Mouse (Mus musculus) myocyte (in vitro differentiated cells): Measurements from ENCODE around the gene Slc34a2. TPM values are rescaled to one million over a fixed set of nuclear protein-coding genes. Genes with fewer than 3 reads are reported as not detected.

Experiments used
- H3K27me3 ChIP-seq: one replicate; pipeline ENCODE4 v1.6.1; 2011; ENCODE audit not compliant: control insufficient read depth, insufficient read depth, insufficient read length
- H3K36me3 ChIP-seq: one replicate; pipeline ENCODE4 v1.6.1; 2011; ENCODE audit not compliant: control insufficient read depth, insufficient read depth
- H3K4me2 ChIP-seq: one replicate; pipeline ENCODE4 v1.6.1; 2011; ENCODE audit warnings: low read depth, control low read depth
- H3K4me3 ChIP-seq: one replicate; pipeline ENCODE4 v1.5.1; 2011; ENCODE audit warnings: mild to moderate bottlenecking, control low read depth, moderate library complexity
- H3K79me2 ChIP-seq: one replicate; pipeline ENCODE4 v1.6.1; 2011; ENCODE audit not compliant: control insufficient read depth, insufficient read depth
- H3ac ChIP-seq: one replicate; pipeline ENCODE4 v1.6.1; 2011; ENCODE audit not compliant: control insufficient read depth, insufficient read length
- CEBPB ChIP-seq: IDR thresholded peaks from 2 replicates; pipeline ENCODE4 v1.6.1; 2011; ENCODE audit warnings: mild to moderate bottlenecking, moderate library complexity; ENCODE audit not compliant: poor library complexity, insufficient read depth, severe bottlenecking
- E2F4 ChIP-seq: IDR thresholded peaks from one replicate; pipeline ENCODE4 v1.6.1; 2011; ENCODE audit warnings: mild to moderate bottlenecking, control low read depth, moderate library complexity; ENCODE audit not compliant: insufficient read depth
- MAX ChIP-seq: IDR thresholded peaks from one replicate; pipeline ENCODE4 v1.6.1; 2011; ENCODE audit warnings: low read depth, mild to moderate bottlenecking, control low read depth
- MYOD1 ChIP-seq, 3 experiments: IDR thresholded peaks; one replicate each; pipeline ENCODE4 v1.6.1; 2011; ENCODE audit warnings: control low read depth in 2 of 3, low read depth in 2 of 3, mild to moderate bottlenecking in 2 of 3, moderate library complexity in 1 of 3; ENCODE audit not compliant: insufficient read length in 2 of 3, control insufficient read depth in 1 of 3
- MYOG ChIP-seq, 3 experiments: IDR thresholded peaks; one replicate each; pipeline ENCODE4 v1.6.1; 2011; ENCODE audit warnings: control low read depth in 2 of 3, low read depth in 2 of 3, mild to moderate bottlenecking in 2 of 3; ENCODE audit not compliant: insufficient read length in 2 of 3, control insufficient read depth in 1 of 3, insufficient read depth in 1 of 3
- POLR2A ChIP-seq: IDR thresholded peaks from one replicate; pipeline ENCODE4 v1.6.1; 2011; ENCODE audit warnings: low read depth, mild to moderate bottlenecking, control low read depth, moderate library complexity; ENCODE audit not compliant: insufficient read length
- POLR2AphosphoS2 ChIP-seq: IDR thresholded peaks from one replicate; pipeline ENCODE4 v1.6.1; 2011; ENCODE audit warnings: low read depth, control low read depth; ENCODE audit not compliant: insufficient read length
- REST ChIP-seq: IDR thresholded peaks from one replicate; pipeline ENCODE4 v1.6.1; 2011; ENCODE audit warnings: mild to moderate bottlenecking, control low read depth, moderate library complexity; ENCODE audit not compliant: insufficient read depth, insufficient read length
- SRF ChIP-seq: IDR thresholded peaks from one replicate; pipeline ENCODE4 v1.6.1; 2011; ENCODE audit warnings: low read depth; ENCODE audit not compliant: control insufficient read depth, insufficient read length
- TCF12 ChIP-seq: IDR thresholded peaks from one replicate; pipeline ENCODE4 v1.6.1; 2011; ENCODE audit warnings: mild to moderate bottlenecking, control low read depth; ENCODE audit not compliant: poor library complexity, insufficient read depth, severe bottlenecking
- TCF3 ChIP-seq: IDR thresholded peaks from one replicate; pipeline ENCODE4 v1.6.1; 2011; ENCODE audit warnings: low read depth, control low read depth; ENCODE audit not compliant: insufficient read length
- USF1 ChIP-seq: IDR thresholded peaks from one replicate; pipeline ENCODE4 v1.6.1; 2011; ENCODE audit warnings: low read depth, mild to moderate bottlenecking, control low read depth, moderate library complexity
- polyA plus RNA-seq: library from polyadenylated mRNA; unstranded; fragments of >200 nt; fragmentation: generic; extraction: Trizol; gene quantifications from one replicate; pipeline ENCODE4 v1.2.1, GENCODE M21; 2012; ENCODE audit warnings: missing spikeins

Gene Slc34a2
- polyA plus RNA-seq, 1 experiment = not detected

GRCm38 (mm10) chr5:52995461-52995860 is 42.4 kb upstream of the Slc34a2 start:
- H3K27me3 ChIP-seq = peaks cover 24% of the 10 kb centered on the region
- H3K4me3 ChIP-seq = no peak overlapping the region
- no peak for TF ChIP-seq MYOG (IDR thresholded peaks at IDR 0.05; ENCODE audit: control insufficient read depth in 1 of 3, insufficient read depth in 1 of 3, insufficient read length in 2 of 3, low read depth in 2 of 3)
- no peak for TF ChIP-seq TCF3
- no peak overlapping the region for H3ac ChIP-seq
- H3K79me2 ChIP-seq = no peaks in the 10 kb centered on the region
- H3K4me2 ChIP-seq = no peak overlapping the region
- H3K36me3 ChIP-seq = no peaks in the 10 kb centered on the region

DNA sequence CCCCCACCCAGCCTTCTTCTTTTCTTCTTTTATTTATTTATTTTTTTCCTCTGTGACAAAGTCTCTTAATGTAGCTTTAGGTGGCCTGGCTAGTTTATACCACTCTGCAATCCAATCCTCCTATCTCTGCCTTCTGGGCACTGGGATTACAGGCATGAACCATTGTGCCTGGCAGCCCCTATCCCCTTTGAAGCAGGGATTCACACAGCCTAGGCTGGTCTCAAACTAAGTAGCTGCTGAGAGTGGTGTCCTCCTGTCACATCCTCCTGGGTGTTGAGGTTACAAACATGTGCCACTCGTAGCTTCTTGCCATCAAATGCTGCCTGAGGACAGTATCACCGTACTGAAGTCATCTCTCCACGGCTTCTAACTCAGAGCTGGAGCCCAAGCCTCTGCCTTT is 41.7 kb upstream of the Slc34a2 start:
- H3K4me2 ChIP-seq = no peak overlapping the region
- TF ChIP-seq TCF3 = no peak
- no peak for TF ChIP-seq TCF12
- no peak for TF ChIP-seq MYOD1 (IDR thresholded peaks at IDR 0.05; ENCODE audit: control insufficient read depth in 1 of 3, insufficient read length in 2 of 3, low read depth in 2 of 3)
- TF ChIP-seq REST = no peak
- no peak for TF ChIP-seq POLR2AphosphoS2
- TF ChIP-seq USF1 = no peak
- no peak for TF ChIP-seq E2F4
- no peak for TF ChIP-seq SRF
- TF ChIP-seq POLR2A = no peak
- TF ChIP-seq CEBPB = no peak
- TF ChIP-seq MYOG (IDR thresholded peaks at IDR 0.05; ENCODE audit: control insufficient read depth in 1 of 3, insufficient read depth in 1 of 3, insufficient read length in 2 of 3, low read depth in 2 of 3) = no peak
- TF ChIP-seq MAX = no peak
- no peaks in the 10 kb centered on the region for H3K79me2 ChIP-seq
- peaks cover 24% of the 10 kb centered on the region for H3K27me3 ChIP-seq
- no peaks in the 10 kb centered on the region for H3K36me3 ChIP-seq
- H3K4me3 ChIP-seq = no peak overlapping the region
- H3ac ChIP-seq = no peak overlapping the region

GRCm38 (mm10) chr5:52996601-52997000 is 41.3 kb upstream of the Slc34a2 start:
- Histone ChIP-seq H3K36me3 (no peaks in the 10 kb centered on the region), H3K27me3 (peaks cover 26% of the 10 kb centered on the region), H3K79me2 (no peaks in the 10 kb centered on the region), H3K4me3 (no peak overlapping the region), H3ac (no peak overlapping the region), H3K4me2 (no peak overlapping the region)
- TF ChIP-seq MYOD1 (IDR thresholded peaks at IDR 0.05; ENCODE audit: control insufficient read depth in 1 of 3, insufficient read length in 2 of 3, low read depth in 2 of 3) (no peak), REST (no peak), USF1 (no peak), CEBPB (no peak), TCF12 (no peak)

- no peak overlapping the region for H3ac ChIP-seq
- no peaks in the 10 kb centered on the region for H3K79me2 ChIP-seq
- H3K4me3 ChIP-seq = no peak overlapping the region
- peaks cover 28% of the 10 kb centered on the region for H3K27me3 ChIP-seq
- H3K36me3 ChIP-seq = no peaks in the 10 kb centered on the region
- no peak overlapping the region for H3K4me2 ChIP-seq
- TF ChIP-seq REST (no peak), MYOG (IDR thresholded peaks at IDR 0.05; ENCODE audit: control insufficient read depth in 1 of 3, insufficient read depth in 1 of 3, insufficient read length in 2 of 3, low read depth in 2 of 3) (no peak)
These were observed 40.8 kb upstream of the Slc34a2 start for GRCm38 (mm10) chr5:52997032-52997431.

DNA sequence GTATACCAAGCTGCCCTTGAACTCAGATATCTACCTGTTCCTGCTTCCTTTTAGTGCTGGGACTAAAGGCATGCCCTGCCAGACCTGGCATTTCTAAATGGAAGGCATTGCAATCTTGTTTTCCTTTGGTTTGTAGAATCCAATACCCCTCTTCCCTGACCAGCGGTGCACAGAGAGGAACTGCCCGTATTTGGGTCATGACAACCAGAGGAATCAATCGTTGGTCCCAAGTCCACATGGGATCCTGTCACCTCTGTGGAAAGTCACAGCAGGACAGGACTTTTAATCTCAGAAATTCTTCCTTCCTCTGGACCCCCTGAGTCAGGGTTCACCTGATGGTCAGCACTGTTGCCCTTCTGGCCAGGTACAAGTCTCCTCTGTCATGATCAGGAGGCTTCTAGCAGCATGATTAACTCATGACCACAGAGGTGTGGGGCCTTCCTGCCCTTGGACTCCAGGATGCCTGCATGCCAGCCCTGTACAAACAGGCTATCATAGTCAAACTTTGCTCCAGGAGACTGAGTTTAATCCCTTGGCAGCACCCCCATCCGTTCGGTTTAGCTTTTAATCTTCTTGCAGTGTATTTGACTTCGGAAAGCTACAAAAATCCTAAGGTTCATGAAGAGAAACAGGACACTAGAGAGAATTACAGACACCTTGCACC is 39.7 kb upstream of the Slc34a2 start:
- H3K36me3 ChIP-seq = no peaks in the 10 kb centered on the region
- no peak overlapping the region for H3K4me3 ChIP-seq
- peaks cover 28% of the 10 kb centered on the region for H3K27me3 ChIP-seq
- no peak for TF ChIP-seq POLR2AphosphoS2
- TF ChIP-seq SRF = no peak
- H3ac ChIP-seq = no peak overlapping the region
- H3K4me2 ChIP-seq = no peak overlapping the region
- no peaks in the 10 kb centered on the region for H3K79me2 ChIP-seq

- H3ac ChIP-seq = no peak overlapping the region
- no peak overlapping the region for H3K4me3 ChIP-seq
- no peak overlapping the region for H3K4me2 ChIP-seq
- no peaks in the 10 kb centered on the region for H3K36me3 ChIP-seq
- H3K27me3 ChIP-seq = peaks cover 28% of the 10 kb centered on the region
- TF ChIP-seq CEBPB (no peak), USF1 (no peak), REST (no peak), E2F4 (no peak), TCF12 (no peak), MYOG (IDR thresholded peaks at IDR 0.05; ENCODE audit: control insufficient read depth in 1 of 3, insufficient read depth in 1 of 3, insufficient read length in 2 of 3, low read depth in 2 of 3) (no peak), POLR2A (no peak), POLR2AphosphoS2 (no peak), TCF3 (no peak), MYOD1 (IDR thresholded peaks at IDR 0.05; ENCODE audit: control insufficient read depth in 1 of 3, insufficient read length in 2 of 3, low read depth in 2 of 3) (no peak), MAX (no peak), SRF (no peak)
- no peaks in the 10 kb centered on the region for H3K79me2 ChIP-seq
These were observed 37.6 kb upstream of the Slc34a2 start for GRCm38 (mm10) chr5:53000169-53000872.
